Mouse (Mus musculus) limb, embryonic 11.5 days (tissue): Measurements from ENCODE around the gene Rpusd1. TPM values are rescaled to one million over a fixed set of nuclear protein-coding genes. Genes with fewer than 3 reads are reported as not detected.
"Not testable (repeated sequence)": the region's sequence is repeated elsewhere in the genome, so short reads cannot be mapped to it uniquely, and the experiment has no call there.

Source experiments
- ATAC-seq: fragments of 200-750 bp; cut with Nextera tagmentation; 2 replicates; pipeline ENCODE4 v1.8.0; 2017; ENCODE audit warnings: low read depth; ENCODE audit not compliant: insufficient number of reproducible peaks, low FRiP score, low TSS enrichment
- DNase-seq: peaks from one replicate; pipeline ENCODE4 v3.0.0-alpha.2; 2015; ENCODE audit warnings: low spot score
- H3K27ac ChIP-seq: fragments of 300-500 bp; sonication (generic); replicated peaks from 2 replicates; pipeline ENCODE4 v1.5.1; 2014; ENCODE audit warnings: low read depth, mild to moderate bottlenecking, low read length
- H3K27me3 ChIP-seq: fragments of 300-500 bp; sonication (generic); 2 replicates; pipeline ENCODE4 v1.6.1; 2014; ENCODE audit warnings: mild to moderate bottlenecking, low read length, mixed read lengths; ENCODE audit not compliant: control insufficient read depth, insufficient read depth
- H3K36me3 ChIP-seq: fragments of 300-500 bp; sonication (generic); 2 replicates; pipeline ENCODE4 v1.6.1; 2014; ENCODE audit warnings: mild to moderate bottlenecking, low read length, moderate library complexity, mixed read lengths; ENCODE audit not compliant: control insufficient read depth, insufficient read depth
- H3K4me1 ChIP-seq: fragments of 300-500 bp; sonication (generic); 2 replicates; pipeline ENCODE4 v1.6.1; 2014; ENCODE audit warnings: low read length, mixed read lengths; ENCODE audit not compliant: control insufficient read depth, insufficient read depth
- H3K4me2 ChIP-seq: fragments of 300-500 bp; sonication (generic); 2 replicates; pipeline ENCODE4 v1.6.1; 2014; ENCODE audit warnings: low read depth, mild to moderate bottlenecking, moderate library complexity; ENCODE audit not compliant: severe bottlenecking
- H3K4me3 ChIP-seq: fragments of 300-500 bp; sonication (generic); 2 replicates; pipeline ENCODE4 v1.5.1; 2014; ENCODE audit warnings: low read depth, low read length
- H3K9ac ChIP-seq: fragments of 300-500 bp; sonication (generic); 2 replicates; pipeline ENCODE4 v1.6.1; 2014; ENCODE audit warnings: mild to moderate bottlenecking, low read length
- H3K9me3 ChIP-seq: fragments of 300-500 bp; sonication (generic); 2 replicates; pipeline ENCODE4 v1.6.1; 2016; ENCODE audit warnings: low read length; ENCODE audit not compliant: control insufficient read depth
- WGBS: fragments of 180-500 bp; shearing (Covaris S2); extraction: QIAGEN DNeasy Blood & Tissue Kit; methylation state at CpG from one replicate; pipeline ENCODE4 v1.1.7; 2014; 5-methylcytosine and 5-hydroxymethylcytosine counted together
- polyA plus RNA-seq: library from polyadenylated mRNA; unstranded; fragments of >200 nt; fragmentation: Nextera tagmentation; extraction: Ambion mirVana; gene quantifications from 2 replicates; pipeline ENCODE4 v1.2.1, GENCODE M21; 2014

Rpusd1 gene
- polyA plus RNA-seq, 1 experiment from 2014 or later: 23.4 TPM

DNA sequence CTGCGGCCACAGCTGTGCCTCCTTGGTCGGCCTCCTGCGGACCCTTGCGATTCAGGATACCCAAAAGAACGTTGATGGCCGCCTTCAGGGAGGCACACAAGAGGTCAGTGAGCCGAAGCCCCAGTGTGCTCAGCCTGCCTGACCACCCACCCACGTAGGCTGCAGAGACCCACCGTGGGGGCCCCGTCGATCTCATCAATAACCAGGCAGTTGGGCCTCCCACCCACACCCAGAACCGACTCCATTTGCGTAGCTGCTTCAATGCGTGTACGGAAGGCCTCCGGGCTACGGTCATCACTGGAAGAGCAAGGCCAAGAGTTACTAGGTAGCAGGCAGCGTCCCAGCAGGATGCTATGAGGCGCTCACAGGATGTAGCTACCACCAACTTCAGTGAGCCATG lies 4.0 kb upstream of the Rpusd1 start:
- no peak for ATAC-seq
- Histone ChIP-seq H3K27ac (no peak overlapping the region), H3K4me2 (no peak overlapping the region), H3K4me3 (no peak overlapping the region), H3K4me1 (peaks cover 12% of the 10 kb centered on the region), H3K9ac (no peak overlapping the region), H3K27me3 (no peaks in the 10 kb centered on the region), H3K36me3 (peaks cover 18% of the 10 kb centered on the region), H3K9me3 (no peaks in the 10 kb centered on the region)
- DNase-seq: no peak
- 97% methylated on average over 19 of the region's 19 CpGs for WGBS

DNA sequence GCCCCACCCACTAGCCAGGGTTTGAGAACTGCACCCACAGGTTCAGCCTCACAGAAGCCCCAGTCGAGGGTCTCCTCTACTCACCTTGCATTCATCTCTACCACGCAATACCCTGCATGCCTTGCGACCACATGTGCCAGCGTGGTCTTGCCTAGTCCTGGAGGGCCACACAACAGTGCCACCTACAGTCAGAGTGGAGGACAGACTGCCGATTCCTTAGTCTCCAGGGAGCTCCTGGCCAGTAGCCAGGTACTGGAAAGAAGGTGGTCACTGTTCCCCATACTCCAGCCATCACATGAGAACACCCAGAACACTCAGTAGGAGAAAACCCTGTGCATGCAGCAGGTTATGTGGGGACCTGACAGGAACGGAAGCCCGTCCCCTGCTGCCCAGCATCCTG lies 3.6 kb upstream of the Rpusd1 start:
- Histone ChIP-seq H3K9ac (no peak overlapping the region), H3K27ac (no peak overlapping the region), H3K9me3 (no peaks in the 10 kb centered on the region), H3K36me3 (peaks cover 18% of the 10 kb centered on the region), H3K4me3 (no peak overlapping the region), H3K4me2 (no peak overlapping the region), H3K4me1 (peaks cover 13% of the 10 kb centered on the region), H3K27me3 (no peaks in the 10 kb centered on the region)
- 85% methylated on average over 7 of the region's 7 CpGs for WGBS
- ATAC-seq (no peak), DNase-seq (no peak)

DNA sequence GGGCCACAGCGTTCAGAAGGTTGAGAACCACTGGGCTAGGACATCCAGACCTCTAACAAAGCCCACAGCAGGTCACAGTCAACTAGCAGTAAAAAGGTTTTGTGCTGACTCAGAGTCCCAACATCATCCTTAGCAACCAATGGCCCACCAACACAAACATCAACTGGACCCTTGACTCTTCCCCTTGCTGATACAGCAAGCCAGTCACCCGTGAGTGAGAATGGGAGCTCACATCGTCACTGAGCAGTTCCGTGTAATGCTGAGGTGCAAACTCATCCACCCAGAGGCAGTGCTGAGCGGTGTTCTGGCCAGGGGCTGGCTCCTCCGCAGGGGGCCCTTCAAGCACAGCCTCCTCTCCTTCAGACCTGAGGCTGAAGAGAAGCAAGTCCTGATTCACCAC lies 2.2 kb upstream of the Rpusd1 start:
- peaks cover 13% of the 10 kb centered on the region; the same call in 1 of the 2 replicates for H3K36me3 ChIP-seq
- 83% methylated on average over 6 of the region's 6 CpGs for WGBS
- H3K9ac ChIP-seq: no peak overlapping the region
- no peaks in the 10 kb centered on the region for H3K27me3 ChIP-seq
- H3K9me3 ChIP-seq: no peaks in the 10 kb centered on the region
- no peak overlapping the region for H3K4me2 ChIP-seq
- DNase-seq (no peak), ATAC-seq (no peak)
- H3K27ac ChIP-seq: no peak overlapping the region
- no peak overlapping the region for H3K4me3 ChIP-seq
- peaks cover 13% of the 10 kb centered on the region for H3K4me1 ChIP-seq

DNA sequence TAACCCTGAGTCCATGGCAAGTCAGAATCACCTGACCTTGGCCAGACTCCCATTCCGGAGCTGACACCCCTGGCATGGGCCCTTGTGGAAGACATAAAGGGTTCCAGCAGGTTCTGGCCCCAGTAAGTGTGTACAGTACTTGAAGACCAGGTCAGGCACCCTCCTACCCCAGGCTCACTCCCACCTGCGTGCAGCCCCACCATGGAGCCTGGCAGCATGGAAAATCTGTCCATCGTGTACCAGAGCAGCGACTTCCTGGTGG lies 470 bp downstream of the Rpusd1 start:
- no peak overlapping the region for H3K27ac ChIP-seq

DNA sequence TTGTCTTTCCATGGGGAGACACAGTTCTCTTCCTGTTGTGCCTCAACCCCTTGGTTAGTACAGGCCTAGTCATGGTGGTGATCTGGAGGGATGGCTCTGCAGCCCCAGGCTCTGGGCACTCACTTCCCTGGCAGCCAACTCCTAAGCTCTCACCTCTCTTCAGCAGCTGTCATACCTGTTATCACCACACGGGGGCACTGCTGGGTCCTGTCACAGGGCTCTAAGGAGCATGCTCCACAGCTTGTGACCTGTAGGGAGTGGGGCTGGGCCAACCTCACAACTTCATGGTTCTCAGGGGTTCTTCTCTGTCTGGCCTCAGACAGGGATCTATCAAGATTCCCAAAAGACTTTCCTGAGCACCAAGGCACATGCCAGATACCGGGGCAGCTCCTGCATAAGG lies 4.6 kb downstream of the Rpusd1 start:
- H3K9ac ChIP-seq: no peak overlapping the region
- H3K36me3 ChIP-seq: no peaks in the 10 kb centered on the region
- DNase-seq (peak; percentile 94), ATAC-seq (no peak)
- H3K27ac ChIP-seq: no peak overlapping the region
- no peaks in the 10 kb centered on the region for H3K27me3 ChIP-seq
- 12% methylated on average over 2 of the region's 2 CpGs for WGBS
- peaks cover 6% of the 10 kb centered on the region for H3K4me1 ChIP-seq
- H3K9me3 ChIP-seq: no peaks in the 10 kb centered on the region
- H3K4me2 ChIP-seq: no peak overlapping the region
- no peak overlapping the region for H3K4me3 ChIP-seq

More for the DNA sequence above, 470 bp downstream of the Rpusd1 start:
- no peak for ATAC-seq
- peaks cover 4% of the 10 kb centered on the region; the same call in 1 of the 2 replicates for H3K36me3 ChIP-seq
- H3K9ac ChIP-seq: peak overlapping the region; percentile 68
- 26% methylated on average over 4 of the region's 4 CpGs for WGBS
- DNase-seq: no peak
- no peaks in the 10 kb centered on the region for H3K27me3 ChIP-seq
- H3K4me2 ChIP-seq: peak overlapping the region; percentile 97
- H3K4me3 ChIP-seq: peak overlapping the region; percentile 67
- H3K9me3 ChIP-seq: no peaks in the 10 kb centered on the region
- peaks cover 13% of the 10 kb centered on the region for H3K4me1 ChIP-seq

DNA sequence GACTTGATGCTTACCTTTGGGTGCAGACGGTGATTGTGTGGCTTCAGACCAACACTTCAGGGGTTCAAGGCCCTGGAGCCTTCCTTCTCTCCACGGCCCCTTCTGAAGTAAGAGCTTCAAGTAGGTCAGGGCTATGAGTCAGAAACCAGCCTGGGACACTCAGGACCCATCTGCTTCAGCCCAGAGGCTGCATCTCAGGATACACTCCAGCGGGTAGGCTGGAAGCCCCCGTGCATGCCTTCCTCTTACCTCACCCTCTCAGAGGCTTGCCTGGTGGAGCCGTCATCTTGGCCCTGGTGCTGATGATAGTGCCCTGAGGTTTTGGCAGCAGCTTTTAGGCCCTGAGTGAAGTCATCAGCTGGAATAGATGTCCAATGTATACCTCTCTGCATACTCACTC lies 7.8 kb downstream of the Rpusd1 start:
- H3K9me3 ChIP-seq: no peaks in the 10 kb centered on the region
- no peak overlapping the region for H3K27ac ChIP-seq
- no peak for ATAC-seq
- 90% methylated on average over 5 of the region's 5 CpGs for WGBS
- no peak overlapping the region for H3K9ac ChIP-seq
- no peak overlapping the region for H3K4me3 ChIP-seq
- DNase-seq: no peak
- no peaks in the 10 kb centered on the region for H3K36me3 ChIP-seq
- no peak overlapping the region for H3K4me2 ChIP-seq
- no peaks in the 10 kb centered on the region for H3K27me3 ChIP-seq
- H3K4me1 ChIP-seq: no peaks in the 10 kb centered on the region

DNA sequence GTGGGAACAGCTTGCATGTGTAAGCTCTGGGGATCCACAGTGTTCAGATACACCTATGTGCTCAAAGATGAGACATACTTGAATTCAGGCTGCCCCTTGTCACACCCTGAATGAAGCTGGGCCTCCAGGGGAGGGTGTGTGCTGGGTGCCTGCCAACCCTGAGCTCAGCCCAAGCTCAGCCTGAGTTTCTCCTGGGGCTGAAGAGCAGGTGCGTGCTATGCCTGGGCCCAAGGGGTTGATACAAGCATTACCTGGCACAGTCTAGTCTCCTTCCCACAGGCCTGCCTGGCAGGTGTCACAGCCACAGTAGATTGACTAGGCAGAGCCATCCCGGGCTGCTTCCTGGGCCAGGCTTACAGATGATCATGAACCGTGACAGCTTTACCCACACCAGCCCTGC lies 8.3 kb downstream of the Rpusd1 start, which contains the start of gene Mslnl:
Mslnl (plus strand) TSS at position 298 of the 400 bp plus-strand sequence.
- no peak within 1 kb of the TSS for H3K27ac ChIP-seq
- WGBS: 84% methylated on average over 3 of the region's 3 CpGs
- DNase-seq: no peak

DNA sequence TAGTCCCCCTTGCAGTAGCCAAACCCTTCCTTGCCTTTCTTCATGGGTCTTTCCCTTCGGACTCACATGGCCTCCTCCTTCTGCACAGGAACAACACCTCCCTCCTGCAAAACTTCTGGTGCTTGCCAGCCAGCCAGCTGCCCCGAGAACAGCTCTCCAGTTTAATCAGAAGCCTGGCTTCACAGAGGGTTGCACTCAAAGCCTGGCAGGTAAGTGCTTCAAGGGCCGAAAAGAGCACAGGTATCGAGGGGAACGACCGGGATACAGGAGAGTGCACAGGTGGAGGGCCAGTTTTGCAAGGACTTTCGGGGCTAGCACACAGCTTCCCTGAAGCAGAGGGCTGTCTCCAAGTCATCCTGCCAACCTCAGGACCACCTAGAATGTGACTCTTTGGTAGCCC lies 11.4 kb downstream of the Rpusd1 start:
- H3K4me2 ChIP-seq: no peak overlapping the region
- no peak overlapping the region for H3K4me3 ChIP-seq
- no peak for DNase-seq
- H3K4me1 ChIP-seq: no peaks in the 10 kb centered on the region
- H3K9me3 ChIP-seq: no peaks in the 10 kb centered on the region
- H3K27me3 ChIP-seq: no peaks in the 10 kb centered on the region
- no peak for ATAC-seq
- 82% methylated on average over 7 of the region's 7 CpGs for WGBS
- H3K36me3 ChIP-seq: no peaks in the 10 kb centered on the region
- no peak overlapping the region for H3K27ac ChIP-seq
- H3K9ac ChIP-seq: no peak overlapping the region

More for the DNA sequence above, 8.3 kb downstream of the Rpusd1 start, which contains the start of gene Mslnl:
- ATAC-seq: no peak
- Histone ChIP-seq H3K4me3 (no peak within 1 kb of the TSS), H3K27me3 (no peaks in the 10 kb centered on the region), H3K4me2 (no peak within 1 kb of the TSS), H3K4me1 (no peaks in the 10 kb centered on the region), H3K9me3 (no peaks in the 10 kb centered on the region), H3K9ac (no peak within 1 kb of the TSS), H3K36me3 (no peaks in the 10 kb centered on the region)

DNA sequence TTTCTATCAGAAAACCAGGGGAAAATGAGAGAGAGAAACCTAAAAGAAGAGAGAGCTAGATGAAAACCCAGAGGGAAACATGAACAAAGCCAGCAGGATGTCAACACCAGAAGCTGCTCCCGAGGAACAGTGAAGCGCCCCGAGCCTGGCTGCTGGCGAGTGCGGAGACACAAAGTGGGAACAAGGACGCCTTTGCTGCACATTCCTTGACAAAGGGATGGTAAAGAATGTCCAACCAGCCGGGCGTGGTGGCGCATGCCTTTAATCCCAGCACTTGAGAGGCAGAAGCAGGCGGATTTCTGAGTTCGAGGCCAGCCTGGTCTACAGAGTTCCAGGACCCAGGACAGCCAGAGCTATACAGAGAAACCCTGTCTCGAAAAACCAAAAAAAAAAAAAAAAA lies 14.0 kb downstream of the Rpusd1 start:
- H3K36me3 ChIP-seq, H3K9ac ChIP-seq, H3K4me1 ChIP-seq, ATAC-seq, H3K27ac ChIP-seq, DNase-seq, H3K4me3 ChIP-seq, H3K4me2 ChIP-seq, H3K9me3 ChIP-seq, H3K27me3 ChIP-seq: not testable (repeated sequence)
- 73% methylated on average over 12 of the region's 12 CpGs for WGBS
